11 mouse cellular contexts compared by ENCODE assay signal in the genomic region with DNA sequence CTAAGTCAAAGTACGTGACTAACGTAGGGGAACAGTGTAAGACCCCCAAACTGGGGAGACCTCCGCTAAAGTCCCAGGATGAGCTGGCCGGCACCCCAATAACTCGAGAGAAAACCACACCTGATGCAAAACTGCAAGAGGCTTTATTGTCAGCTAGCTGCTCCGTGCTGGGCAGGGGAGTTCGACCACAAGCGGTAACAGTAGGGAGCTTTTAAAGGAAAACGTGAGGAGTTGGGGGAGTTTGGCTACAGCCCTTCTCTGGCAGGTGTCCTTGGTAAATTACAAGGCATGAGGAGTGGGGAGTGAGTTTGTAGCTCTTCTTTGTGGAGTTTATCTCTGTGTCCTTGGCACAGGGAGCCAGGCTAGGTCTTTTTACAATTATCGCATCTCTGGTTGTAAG. TPM values are rescaled to one million over a fixed set of nuclear protein-coding genes. Genes with fewer than 3 reads are reported as not detected.
A peak's percentile ranks its signal among the peaks of the same experiment; 100 is the strongest.
DNase-seq lines count a peak whose midpoint lies in the region; ATAC-seq lines count a peak whose summit lies in the region.
"Had no signal": no experiment of that assay in that cellular context is flagged by ENCODE, and none has a peak within 500 bp of the region (broad histone marks: within the 10 kb centered on the region; RNA-seq: fewer than 3 reads in every experiment).

No protein-coding gene starts in this region.

- intact Hi-C loops in left cerebral cortex, postnatal 36 days (cut with DNase I): loop anchor here (1.0 kb wide), 1 partner anchor 66 kb away; no protein-coding TSS in a partner anchor
- intact Hi-C loops in heart, postnatal 36 days (cut with DNase I): loop anchor here (2.0 to 5.0 kb wide), 2 partner anchors 67 to 318 kb away; no protein-coding TSS in a partner anchor

- peak; percentile 19 to 34 for DNase-seq in cerebellum, postnatal 14 days
- DNase-seq in cerebellum, adult 11-12 months: no peak
- peak; percentile 15 to 26 for DNase-seq in left cerebral cortex, postnatal 36 days (ENCODE audit: low spot score in 2 of 2)
- no peak for DNase-seq in left cerebral cortex, adult 11 months (ENCODE audit: low spot score)
- peak; percentile 48 for DNase-seq in MN1 (ENCODE audit: low spot score)
- DNase-seq in heart, postnatal 36 days: peak; percentile 42 to 53
- DNase-seq in naive thymus-derived CD4-positive, alpha-beta T cell, adult 2 months (ENCODE audit: low read depth): peak; percentile 60

- no peak for ATAC-seq in inflammation-experienced regulatory T-cells, adult 6 months

RNA-seq across cellular contexts. Expression of a gene that starts 16.1 kb away (rescaled TPM):
- not detected for total RNA-seq in left cerebral cortex, postnatal 36 days (2021)
- total RNA-seq in heart, postnatal 36 days (2021): not detected
- polyA plus RNA-seq in inflammation-experienced regulatory T-cells, adult 6 months (2017; shearing (Covaris generic)): not detected
- polyA plus RNA-seq: frontal cortex, adult 2 months; lung, embryonic 16.5 days; stomach, embryonic 15.5 days had no signal

RNA-seq across cellular contexts. Expression of a gene that starts 23.7 kb away (rescaled TPM):
- not detected for total RNA-seq in left cerebral cortex, postnatal 36 days (2021)
- not detected for total RNA-seq in heart, postnatal 36 days (2021)
- not detected for polyA plus RNA-seq in inflammation-experienced regulatory T-cells, adult 6 months (2017; shearing (Covaris generic))

RNA-seq across cellular contexts. Expression of a gene that starts 28.4 kb away (rescaled TPM):
- 10 to 100 TPM; 27.5 to 40.7 TPM for total RNA-seq in left cerebral cortex, postnatal 36 days (2021)
- 1 to 10 TPM; 6.7 to 8.1 TPM for total RNA-seq in heart, postnatal 36 days (2021)
- polyA plus RNA-seq in inflammation-experienced regulatory T-cells, adult 6 months (2017; shearing (Covaris generic)): 1 to 10 TPM; 1.1 to 1.4 (median 1.2) TPM

RNA-seq across cellular contexts. Expression of a gene that starts 59.2 kb away (rescaled TPM):
- total RNA-seq in left cerebral cortex, postnatal 36 days (2021): 10 to 100 TPM; 31.9 to 53.1 TPM
- total RNA-seq in heart, postnatal 36 days (2021): 1 to 10 TPM; 7.6 to 9.5 TPM
- 10 to 100 TPM; 32.9 to 62.0 (median 54.8) TPM for polyA plus RNA-seq in inflammation-experienced regulatory T-cells, adult 6 months (2017; shearing (Covaris generic))

Comparison
In these comparisons a context has a peak if more than half of its experiments do, and no peak if none do; other contexts are left out.
1. DNase-seq: peak in cerebellum, postnatal 14 days (2 of 2), left cerebral cortex, postnatal 36 days (2 of 2), MN1 (single experiment), heart, postnatal 36 days (2 of 2) and naive thymus-derived CD4-positive, alpha-beta T cell, adult 2 months (single experiment); none in cerebellum, adult 11-12 months (single experiment) and left cerebral cortex, adult 11 months (single experiment).